Mouse (Mus musculus) lung, adult 2 months (tissue): ENCODE data around the gene 1700122O11Rik. TPM values are rescaled to one million over a fixed set of nuclear protein-coding genes. Genes with fewer than 3 reads are reported as not detected.

Experiments
- DNase-seq: peaks from one replicate; pipeline ENCODE4 v3.0.0; 2022
- H3K4me1 ChIP-seq: fragments of 200-500 bp; 2 replicates; pipeline ENCODE4 v1.6.1; 2011; ENCODE audit warnings: low read length; ENCODE audit not compliant: control insufficient read depth, insufficient read depth
- H3K4me3 ChIP-seq: fragments of 200-500 bp; replicated peaks from 2 replicates; pipeline ENCODE3; 2011; ENCODE audit warnings: low read depth, mild to moderate bottlenecking, control low read depth, low read length; ENCODE audit errors: extremely low read depth
- CTCF ChIP-seq: fragments of 200-500 bp; IDR thresholded peaks from 2 replicates; pipeline ENCODE4 v1.5.1; 2011; ENCODE audit warnings: mild to moderate bottlenecking, low read length, control low read depth; ENCODE audit not compliant: insufficient read depth
- POLR2A ChIP-seq: fragments of 200-500 bp; IDR thresholded peaks from 2 replicates; pipeline ENCODE4 v1.6.1; 2011; ENCODE audit warnings: low read depth, mild to moderate bottlenecking, control low read depth, low read length, borderline replicate concordance; ENCODE audit errors: extremely low read depth
- WGBS: fragments of 180-500 bp; shearing (Covaris S2); methylation state at CpG from one replicate; pipeline ENCODE4 v1.1.7; 2018; 5-methylcytosine and 5-hydroxymethylcytosine counted together
- polyA plus RNA-seq: library from polyadenylated mRNA; depleted of rRNA; stranded (reverse); fragments of >200 nt; gene quantifications from 2 replicates; pipeline ENCODE4 v1.2.3, GENCODE M21; 2012; rRNA removed

1700122O11Rik gene
- polyA plus RNA-seq, 1 experiment: not detected

- TF ChIP-seq CTCF: no peak
- no peak for TF ChIP-seq POLR2A
- 36% methylated on average over 3 of the region's 3 CpGs for WGBS
- DNase-seq: no peak
- Histone ChIP-seq H3K4me1 (peaks cover 3% of the 10 kb centered on the region; the same call in 1 of the 2 replicates), H3K4me3 (no peak overlapping the region)
These were observed 40.3 kb downstream of the 1700122O11Rik start for GRCm38 (mm10) chr17:47997806-47998205.

- no peak overlapping the region for H3K4me3 ChIP-seq
- no peaks in the 10 kb centered on the region; the same call in 1 of the 2 replicates for H3K4me1 ChIP-seq
- DNase-seq: no peak
- no peak for TF ChIP-seq POLR2A
- no peak for TF ChIP-seq CTCF
- 74% methylated on average over 10 of the region's 10 CpGs for WGBS
These were observed 47.5 kb downstream of the 1700122O11Rik start for GRCm38 (mm10) chr17:47990392-47991123.

- TF ChIP-seq CTCF (0 out of 2 replicates have a peak, but pooled peaks have one; percentile 6), POLR2A (no peak)
- 24% methylated on average over 8 of the region's 8 CpGs for WGBS
- Histone ChIP-seq H3K4me1 (no peaks in the 10 kb centered on the region; the same call in 1 of the 2 replicates), H3K4me3 (no peak overlapping the region)
- no peak for DNase-seq
These were observed 48.1 kb downstream of the 1700122O11Rik start for GRCm38 (mm10) chr17:47989951-47990378.

DNA sequence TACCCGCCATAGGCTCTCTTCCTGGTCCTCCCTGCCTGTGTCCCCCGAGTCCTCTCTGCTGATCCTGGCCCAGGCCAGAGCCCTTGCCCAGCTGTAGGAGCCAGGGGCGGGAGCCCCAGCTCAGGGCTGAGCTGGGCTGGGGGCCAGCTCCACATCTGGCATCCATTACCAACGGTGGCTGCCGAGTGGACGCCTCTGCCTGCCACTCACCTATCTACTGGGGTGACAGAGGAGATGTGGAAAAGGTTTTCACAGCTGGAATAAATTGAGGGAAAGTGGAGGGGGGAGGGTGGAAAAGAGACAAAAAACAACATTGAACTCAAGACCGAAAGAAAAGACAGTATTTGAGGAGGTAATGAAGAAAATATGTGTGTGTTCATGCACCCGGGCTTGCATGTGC is 49.3 kb downstream of the 1700122O11Rik start:
- Histone ChIP-seq H3K4me3 (no peak overlapping the region), H3K4me1 (no peaks in the 10 kb centered on the region; the same call in 1 of the 2 replicates)
- TF ChIP-seq POLR2A (no peak), CTCF (no peak)
- WGBS: 44% methylated on average over 8 of the region's 8 CpGs
- DNase-seq: no peak

GRCm38 (mm10) chr17:47988074-47988473 is 50.0 kb downstream of the 1700122O11Rik start:
- no peak for DNase-seq
- WGBS: 85% methylated on average over 8 of the region's 8 CpGs
- no peak for TF ChIP-seq CTCF
- no peak for TF ChIP-seq POLR2A

More at GRCm38 (mm10) chr17:47988074-47988473, 50.0 kb downstream of the 1700122O11Rik start:
- H3K4me3 ChIP-seq: no peak overlapping the region
- H3K4me1 ChIP-seq: no peaks in the 10 kb centered on the region; the same call in 1 of the 2 replicates

Other genes with a start within 250 kb of the 1700122O11Rik start
- gene Mdfi, start 203.6 kb downstream of the 1700122O11Rik start, polyA plus RNA-seq: 38.8 and 51.1 TPM in 2 replicates
- gene Foxp4, start 113.6 kb downstream of the 1700122O11Rik start, polyA plus RNA-seq: 100 and 117 TPM in 2 replicates
- not detected in 2 replicates for gene 1700067P10Rik, start 51.0 kb upstream of the 1700122O11Rik start, polyA plus RNA-seq
- gene 9830107B12Rik, start 108.0 kb upstream of the 1700122O11Rik start, polyA plus RNA-seq: 0.09 and 0.15 TPM in 2 replicates
- 0.55 and 0.71 TPM in 2 replicates for gene A530064D06Rik, start 129.0 kb upstream of the 1700122O11Rik start, polyA plus RNA-seq
- gene Trem1, start 194.5 kb upstream of the 1700122O11Rik start, polyA plus RNA-seq: 0.68 and 1.2 TPM in 2 replicates
- gene Trem3, start 209.5 kb upstream of the 1700122O11Rik start, polyA plus RNA-seq: 0.74 and 1.3 TPM in 2 replicates
- 8.0 and 11.7 TPM in 2 replicates for gene Treml4, start 226.0 kb upstream of the 1700122O11Rik start, polyA plus RNA-seq